Mouse (Mus musculus): Measurements from ENCODE around the gene Olfr1423. TPM values are rescaled to one million over a fixed set of nuclear protein-coding genes. Genes with fewer than 3 reads are reported as not detected.
A peak's percentile ranks its signal among the peaks of the same experiment; 100 is the strongest.

Olfr1423 gene
- polyA plus RNA-seq, 2 experiments = not detected

DNA sequence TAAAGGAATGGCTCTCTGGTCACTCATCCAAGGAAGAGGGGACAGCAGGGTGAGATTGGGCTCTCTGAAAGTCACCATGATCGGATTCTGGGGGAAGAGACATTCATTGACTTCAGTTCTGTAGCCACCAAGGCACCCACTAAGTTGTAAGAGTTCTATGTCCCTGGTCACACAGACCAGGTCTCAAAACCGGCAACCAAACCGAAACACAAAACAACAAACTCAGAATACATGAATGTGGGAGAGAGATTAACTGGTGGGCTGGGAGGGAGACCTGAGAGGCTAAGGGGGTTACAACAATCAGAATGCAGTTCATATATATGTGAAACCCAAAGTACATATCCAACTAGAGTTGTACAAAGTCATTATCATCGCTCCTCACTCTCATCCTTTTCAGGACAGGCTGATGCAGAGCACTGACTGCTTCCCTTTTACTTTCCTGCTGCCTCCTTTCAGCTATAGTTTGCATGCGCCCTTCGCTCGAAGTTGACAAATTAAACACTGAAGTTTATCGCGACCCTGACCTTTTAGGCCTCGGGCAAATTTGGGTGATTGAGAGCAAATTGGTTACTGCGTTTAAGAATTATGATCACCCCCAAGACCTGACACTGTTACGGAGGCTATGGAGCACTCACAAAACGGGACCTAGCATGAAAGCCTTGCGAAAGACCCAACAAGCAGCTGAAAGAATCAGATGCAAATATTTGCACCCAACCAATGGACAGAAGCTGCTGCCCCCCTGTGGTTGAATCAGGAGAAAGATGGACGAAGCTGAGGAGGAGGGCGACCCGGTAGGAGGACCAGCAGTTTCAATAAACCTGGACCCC, 33.8 kb downstream of the Olfr1423 start:
- ATAC-seq (ENCODE audit: insufficient read depth) (no peak), DNase-seq (ENCODE audit: low read depth in 3 of 3, low spot score in 3 of 3) (peak in 2 of 3 experiments; percentile 61 to 67)
- TF ChIP-seq EP300 (IDR thresholded peaks at IDR 0.05; ENCODE audit: low read depth) (no peak), CTCF (IDR thresholded peaks at IDR 0.05; ENCODE audit: low read depth) (peak; percentile 86)
- Histone ChIP-seq H3K9ac (replicated peaks) (peak overlapping the region; percentile 81), H3K4me3 (ENCODE audit: insufficient read depth in 1 of 2, low read depth in 2 of 2, low read length in 2 of 2) (peak overlapping the region; percentile 80 to 99), H3K36me3 (replicated peaks; ENCODE audit: control insufficient read depth, insufficient read depth, low read depth) (no peaks in the 10 kb centered on the region), H3K27ac (peak overlapping the region; percentile 32), H3K4me2 (ENCODE audit: low read depth) (peak overlapping the region; percentile 95), H3K27me3 (ENCODE audit: control insufficient read depth, insufficient read depth, low read length) (no peaks in the 10 kb centered on the region), H3K9me3 (ENCODE audit: control insufficient read depth, low read length) (no peaks in the 10 kb centered on the region), H3K4me1 (replicated peaks; ENCODE audit: control insufficient read depth in 2 of 2, insufficient read depth in 2 of 2, low read length in 1 of 2) (peaks cover 16 to 33% of the 10 kb centered on the region in 2 experiments)
- WGBS (ENCODE audit: insufficient replicate concordance) = 10% methylated on average over 17 of the region's 17 CpGs

GRCm38 (mm10) chr19:12006361-12006947, 34.7 kb downstream of the Olfr1423 start:
- under 1% methylated on average over 17 of the region's 17 CpGs for WGBS (ENCODE audit: insufficient replicate concordance)
- ATAC-seq (ENCODE audit: insufficient read depth) (no peak), DNase-seq (ENCODE audit: low read depth in 3 of 3, low spot score in 3 of 3) (peak in 1 of 3 experiments; percentile 31)
- no peaks in the 10 kb centered on the region for H3K36me3 ChIP-seq (replicated peaks; ENCODE audit: control insufficient read depth, insufficient read depth, low read depth)
- peak overlapping the region; percentile 95 for H3K4me2 ChIP-seq (ENCODE audit: low read depth)
- peak overlapping the region; percentile 85; the same call in 1 of the 2 replicates for H3K27ac ChIP-seq
- no peaks in the 10 kb centered on the region for H3K9me3 ChIP-seq (ENCODE audit: control insufficient read depth, low read length)
- H3K9ac ChIP-seq (replicated peaks) = peak overlapping the region; percentile 81
- TF ChIP-seq EP300 (IDR thresholded peaks at IDR 0.05; ENCODE audit: low read depth) (no peak), CTCF (IDR thresholded peaks at IDR 0.05; ENCODE audit: low read depth) (no peak)
- peaks cover 16 to 34% of the 10 kb centered on the region in 2 experiments for H3K4me1 ChIP-seq (replicated peaks; ENCODE audit: control insufficient read depth in 2 of 2, insufficient read depth in 2 of 2, low read length in 1 of 2)
- peak overlapping the region; percentile 80 to 99 for H3K4me3 ChIP-seq (ENCODE audit: insufficient read depth in 1 of 2, low read depth in 2 of 2, low read length in 2 of 2)
- no peaks in the 10 kb centered on the region for H3K27me3 ChIP-seq (ENCODE audit: control insufficient read depth, insufficient read depth, low read length)

DNA sequence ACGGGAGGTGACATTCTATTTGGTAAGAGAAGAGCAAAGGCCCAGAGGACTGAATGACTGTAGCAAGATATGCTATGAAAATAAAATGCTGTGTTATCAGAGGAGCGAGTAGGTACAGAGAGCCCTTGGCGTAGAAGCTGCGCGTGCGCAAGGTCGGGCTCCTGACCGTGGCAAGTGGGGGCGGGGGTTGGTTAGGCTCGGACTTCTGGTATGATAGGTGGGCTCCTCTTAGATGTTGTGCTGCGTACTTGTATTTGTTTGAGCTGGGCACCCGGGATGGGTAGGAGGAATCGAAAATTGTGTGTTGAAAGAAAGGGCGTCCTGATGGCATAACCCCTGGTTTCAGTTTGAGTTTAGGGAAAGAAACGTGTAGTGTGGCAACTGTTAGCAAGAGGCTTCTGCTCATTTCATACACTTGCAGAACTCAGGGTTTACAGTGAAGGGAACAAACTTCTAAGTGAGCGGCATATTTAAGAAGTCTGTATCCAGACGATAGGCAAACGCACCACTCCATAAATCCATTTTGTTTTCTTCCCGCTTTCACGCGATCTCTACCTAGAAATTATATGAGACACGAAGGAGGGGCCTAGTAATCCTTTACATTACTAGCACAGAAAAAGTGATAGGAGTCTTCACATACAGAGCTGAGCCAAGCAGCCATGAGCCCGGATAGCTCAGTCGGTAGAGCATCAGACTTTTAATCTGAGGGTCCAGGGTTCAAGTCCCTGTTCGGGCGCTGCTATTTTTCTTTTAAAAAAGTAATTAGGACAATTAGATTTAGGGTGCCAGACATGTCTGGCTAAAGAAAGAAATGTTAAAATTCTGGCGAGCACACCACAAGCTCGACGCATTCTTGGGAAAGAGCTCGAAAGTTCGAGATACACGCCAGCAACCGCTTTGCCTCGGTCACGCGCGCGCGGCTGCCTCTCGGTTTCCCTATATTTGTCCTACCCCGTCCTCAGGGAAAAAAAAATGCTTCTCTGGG, 35.4 kb downstream of the Olfr1423 start:
- Histone ChIP-seq H3K27me3 (ENCODE audit: control insufficient read depth, insufficient read depth, low read length) (no peaks in the 10 kb centered on the region), H3K36me3 (replicated peaks; ENCODE audit: control insufficient read depth, insufficient read depth, low read depth) (no peaks in the 10 kb centered on the region), H3K4me1 (replicated peaks; ENCODE audit: control insufficient read depth in 2 of 2, insufficient read depth in 2 of 2, low read length in 1 of 2) (peaks cover 16 to 33% of the 10 kb centered on the region in 2 experiments), H3K4me2 (ENCODE audit: low read depth) (peak overlapping the region; percentile 95), H3K27ac (peak overlapping the region; percentile 85), H3K9ac (replicated peaks) (peak overlapping the region; percentile 81), H3K4me3 (ENCODE audit: insufficient read depth in 1 of 2, low read depth in 2 of 2, low read length in 2 of 2) (peak overlapping the region; percentile 80 to 99), H3K9me3 (ENCODE audit: control insufficient read depth, low read length) (no peaks in the 10 kb centered on the region)
- under 1% methylated on average over 41 of the region's 41 CpGs for WGBS (ENCODE audit: insufficient replicate concordance)
- TF ChIP-seq CTCF (IDR thresholded peaks at IDR 0.05; ENCODE audit: low read depth) = no peak
- no peak for TF ChIP-seq EP300 (IDR thresholded peaks at IDR 0.05; ENCODE audit: low read depth)
- peak; percentile 79 to 86 (median 80) for DNase-seq (ENCODE audit: low read depth in 3 of 3, low spot score in 3 of 3)
- ATAC-seq (ENCODE audit: insufficient read depth) = peak; percentile 68

DNA sequence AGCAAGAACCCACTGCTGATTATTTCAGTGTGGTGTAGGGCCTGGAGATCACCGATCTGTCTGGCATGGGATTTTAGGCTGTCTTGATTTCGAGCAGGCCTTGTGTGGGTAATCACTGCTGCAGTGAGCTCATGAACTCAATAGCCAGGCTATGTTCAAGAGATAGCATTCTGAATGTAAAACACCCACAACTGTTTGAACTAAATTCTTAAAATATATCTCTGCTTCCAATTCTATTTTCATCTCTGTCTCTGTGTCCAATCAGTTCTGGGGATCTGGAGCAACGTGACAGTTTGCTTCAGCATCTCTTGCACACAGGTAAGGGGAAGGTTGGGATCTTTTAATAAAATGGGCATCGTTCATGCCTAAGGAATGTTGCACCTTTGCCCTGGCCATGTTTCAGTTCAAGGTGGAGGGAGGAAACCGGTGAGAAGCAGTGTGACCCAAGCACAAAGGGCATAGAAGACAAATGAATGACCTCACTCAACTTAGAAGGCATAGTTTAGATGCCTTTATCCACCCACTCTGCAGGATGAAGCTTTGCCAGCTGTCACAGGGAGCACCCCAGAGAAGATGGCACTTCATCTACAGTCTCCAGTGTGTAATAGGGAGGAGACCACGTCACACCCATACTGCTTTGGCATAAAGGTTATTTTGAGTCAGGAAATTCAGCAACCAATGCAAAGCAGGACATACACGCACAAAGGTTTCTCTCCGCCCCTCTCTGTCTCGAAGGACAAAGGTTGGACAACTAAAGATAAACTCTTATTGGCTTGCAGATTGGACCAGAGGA, 36.7 kb downstream of the Olfr1423 start:
- ATAC-seq (ENCODE audit: insufficient read depth) = no peak
- Histone ChIP-seq H3K4me3 (ENCODE audit: insufficient read depth in 1 of 2, low read depth in 2 of 2, low read length in 2 of 2) (peak overlapping the region; percentile 10 to 80; a peak in 3 of 4 replicates), H3K27me3 (ENCODE audit: control insufficient read depth, insufficient read depth, low read length) (no peaks in the 10 kb centered on the region), H3K4me2 (ENCODE audit: low read depth) (peak overlapping the region; percentile 95), H3K27ac (peak overlapping the region; percentile 85; the same call in 1 of the 2 replicates), H3K36me3 (replicated peaks; ENCODE audit: control insufficient read depth, insufficient read depth, low read depth) (no peaks in the 10 kb centered on the region), H3K4me1 (replicated peaks; ENCODE audit: control insufficient read depth in 2 of 2, insufficient read depth in 2 of 2, low read length in 1 of 2) (peaks cover 16 to 33% of the 10 kb centered on the region in 2 experiments), H3K9ac (replicated peaks) (peak overlapping the region; percentile 81), H3K9me3 (ENCODE audit: control insufficient read depth, low read length) (no peaks in the 10 kb centered on the region)
- DNase-seq (ENCODE audit: low read depth in 3 of 3, low spot score in 3 of 3) = peak in 2 of 3 experiments; percentile 42 to 51
- TF ChIP-seq EP300 (IDR thresholded peaks at IDR 0.05; ENCODE audit: low read depth) (no peak), CTCF (IDR thresholded peaks at IDR 0.05; ENCODE audit: low read depth) (no peak)
- 34% methylated on average over 9 of the region's 9 CpGs for WGBS (ENCODE audit: insufficient replicate concordance)
